Mouse (Mus musculus) forebrain, postnatal 0 days (tissue): ENCODE measurements around the gene Fyb. TPM values are rescaled to one million over a fixed set of nuclear protein-coding genes. Genes with fewer than 3 reads are reported as not detected.

Experiments
- ATAC-seq: fragments of 200-750 bp; cut with Nextera tagmentation; 2 replicates; pipeline ENCODE4 v1.8.0; 2017; ENCODE audit warnings: mild to moderate bottlenecking, moderate library complexity
- DNase-seq: peaks from one replicate; pipeline ENCODE4 v3.0.0-alpha.2; 2015
- H3K27ac ChIP-seq: fragments of 300-500 bp; sonication (generic); 2 replicates; pipeline ENCODE4 v1.5.1; 2014; ENCODE audit warnings: low read depth, mild to moderate bottlenecking, antibody characterized with exemption, low read length, moderate library complexity, mixed read lengths
- H3K27me3 ChIP-seq: fragments of 300-500 bp; sonication (generic); 2 replicates; pipeline ENCODE4 v1.6.1; 2014; ENCODE audit warnings: mild to moderate bottlenecking, low read length, mixed read lengths; ENCODE audit not compliant: insufficient read depth
- H3K36me3 ChIP-seq: fragments of 300-500 bp; sonication (generic); 2 replicates; pipeline ENCODE4 v1.6.1; 2014; ENCODE audit warnings: mild to moderate bottlenecking, moderate library complexity; ENCODE audit not compliant: insufficient read depth
- H3K4me1 ChIP-seq: fragments of 300-500 bp; sonication (generic); 2 replicates; pipeline ENCODE4 v1.6.1; 2014; ENCODE audit warnings: antibody characterized with exemption; ENCODE audit not compliant: insufficient read depth
- H3K4me2 ChIP-seq: fragments of 300-500 bp; sonication (generic); 2 replicates; pipeline ENCODE4 v1.6.1; 2014; ENCODE audit warnings: low read depth, mild to moderate bottlenecking, moderate library complexity
- H3K4me3 ChIP-seq: fragments of 300-500 bp; sonication (generic); 2 replicates; pipeline ENCODE4 v1.5.1; 2014; ENCODE audit warnings: low read depth, low read length, mixed read lengths
- H3K9ac ChIP-seq: fragments of 300-500 bp; sonication (generic); 2 replicates; pipeline ENCODE4 v1.6.1; 2014; ENCODE audit warnings: mild to moderate bottlenecking
- H3K9me3 ChIP-seq: fragments of 300-500 bp; sonication (generic); 2 replicates; pipeline ENCODE4 v1.6.1; 2016; ENCODE audit warnings: low read length
- CTCF ChIP-seq: sonication (generic); IDR thresholded peaks from 2 replicates; pipeline ENCODE4 v1.5.1; 2016; ENCODE audit warnings: antibody characterized with exemption, control low read depth, low read depth
- WGBS: fragments of 180-500 bp; shearing (Covaris S2); extraction: QIAGEN DNeasy Blood & Tissue Kit; methylation state at CpG from one replicate; pipeline ENCODE4 v1.1.7; 2014; 5-methylcytosine and 5-hydroxymethylcytosine counted together
- polyA plus RNA-seq: library from polyadenylated mRNA; unstranded; fragments of >200 nt; fragmentation: Nextera tagmentation; extraction: Ambion mirVana; gene quantifications from 2 replicates; pipeline ENCODE4 v1.2.1, GENCODE M21; 2015
- total RNA-seq: library from RNA; depleted of rRNA; stranded (reverse); fragments of >200 nt; gene quantifications from 2 replicates; pipeline ENCODE4 v1.2.3, GENCODE M21; 2014; rRNA removed

Gene Fyb
- total and polyA plus RNA-seq, 2 experiments from 2014 or later, result 0.95 to 2.2 TPM

DNA sequence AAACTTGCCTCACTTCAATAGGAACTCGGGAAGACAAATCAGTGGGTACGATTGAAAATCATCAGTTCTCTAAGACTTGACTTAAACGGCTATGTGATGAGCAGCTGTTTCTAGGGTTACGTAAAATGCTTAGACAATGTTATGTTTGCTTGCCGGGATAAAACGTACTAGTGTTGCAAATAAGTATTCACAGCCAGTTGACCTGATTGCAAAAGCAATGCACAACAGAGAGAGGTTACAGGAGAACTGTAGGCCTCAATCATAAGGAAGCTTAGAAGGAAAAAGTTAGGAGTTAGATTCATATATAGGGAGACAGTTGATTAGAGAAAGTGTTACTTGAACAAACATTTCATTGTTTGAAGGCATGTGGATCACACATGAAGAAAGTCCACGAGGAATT is 187.7 kb downstream of the Fyb start:
- no peaks in the 10 kb centered on the region for H3K27me3 ChIP-seq
- peak overlapping the region; percentile 93; the same call in 1 of the 2 replicates for H3K4me2 ChIP-seq
- no peak overlapping the region for H3K27ac ChIP-seq
- H3K36me3 ChIP-seq, result no peaks in the 10 kb centered on the region
- peaks cover 11% of the 10 kb centered on the region; the same call in 1 of the 2 replicates for H3K4me1 ChIP-seq
- WGBS, result 71% methylated on average over 7 of the region's 7 CpGs
- H3K9ac ChIP-seq, result no peak overlapping the region
- ATAC-seq (no peak), DNase-seq (no peak)
- no peaks in the 10 kb centered on the region for H3K9me3 ChIP-seq
- H3K4me3 ChIP-seq, result peak overlapping the region; percentile 98; the same call in 1 of the 2 replicates
- TF ChIP-seq CTCF, result no peak

DNA sequence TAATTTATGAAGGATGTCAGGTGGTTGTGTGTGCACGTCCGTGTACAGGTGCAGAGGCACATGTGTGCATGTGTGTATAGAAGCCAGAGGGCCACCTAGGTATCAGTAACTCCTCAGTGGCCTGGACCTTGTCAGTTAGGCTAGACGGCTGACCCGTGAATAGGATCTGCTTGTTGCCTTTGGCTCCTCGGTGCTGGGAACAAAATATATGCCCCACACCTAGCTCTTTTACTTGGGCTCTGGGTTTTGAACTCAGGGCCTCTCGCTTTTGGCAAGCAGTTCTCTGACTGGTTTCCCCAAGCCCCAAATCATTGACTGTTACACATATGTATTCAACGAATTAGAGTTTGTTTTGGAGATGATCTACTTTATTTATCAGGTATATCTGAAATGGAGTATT is 188.6 kb downstream of the Fyb start:
- H3K4me3 ChIP-seq, result no peak overlapping the region
- no peak overlapping the region for H3K27ac ChIP-seq
- WGBS, result 85% methylated on average over 7 of the region's 7 CpGs
- H3K36me3 ChIP-seq, result no peaks in the 10 kb centered on the region
- no peak overlapping the region for H3K9ac ChIP-seq
- peaks cover 11% of the 10 kb centered on the region; the same call in 1 of the 2 replicates for H3K4me1 ChIP-seq
- ATAC-seq (no peak), DNase-seq (no peak)
- TF ChIP-seq CTCF, result no peak
- H3K4me2 ChIP-seq, result no peak overlapping the region
- H3K9me3 ChIP-seq, result no peaks in the 10 kb centered on the region
- H3K27me3 ChIP-seq, result no peaks in the 10 kb centered on the region

Other genes with a start within 250 kb of the Fyb start
- gene Dab2, start 223.1 kb upstream of the Fyb start, total RNA-seq, result 7.6 and 18.2 TPM in 2 replicates
- 14.3 and 14.5 TPM in 2 replicates for gene Dab2, start 223.1 kb upstream of the Fyb start, polyA plus RNA-seq
- gene C9, start 77.5 kb upstream of the Fyb start, total RNA-seq, result not detected in 2 replicates
- gene C9, start 77.5 kb upstream of the Fyb start, polyA plus RNA-seq, result not detected in 2 replicates
- 30.6 and 42.0 TPM in 2 replicates for gene Rictor, start 185.5 kb downstream of the Fyb start, total RNA-seq
- gene Rictor, start 185.5 kb downstream of the Fyb start, polyA plus RNA-seq, result 20.2 and 32.9 TPM in 2 replicates